Mouse (Mus musculus) ES-E14 (cell line): ENCODE results near the gene Podnl1. TPM values are rescaled to one million over a fixed set of nuclear protein-coding genes. Genes with fewer than 3 reads are reported as not detected.

Experiments used
- DNase-seq: peaks from one replicate; pipeline ENCODE4 v3.0.0-alpha.2; 2013; ENCODE audit warnings: low read depth, low spot score
- H3K27ac ChIP-seq: 2 replicates; pipeline ENCODE4 v1.5.1; 2012; ENCODE audit warnings: low read depth, mild to moderate bottlenecking, low read length, moderate library complexity, mixed read lengths; ENCODE audit not compliant: poor library complexity, insufficient read depth, severe bottlenecking
- H3K36me3 ChIP-seq: 2 replicates; pipeline ENCODE4 v1.6.1; 2012; ENCODE audit warnings: mild to moderate bottlenecking, low read length, moderate library complexity, mixed read lengths; ENCODE audit not compliant: control insufficient read depth, poor library complexity, insufficient read depth, severe bottlenecking
- H3K4me1 ChIP-seq, 2 experiments: fragments of 150-350 bp in 1 of 2; sonication (generic) in 1 of 2; 2 replicates each; pipeline ENCODE4 v1.6.1; 2012; ENCODE audit warnings: low read length in 2 of 2, mild to moderate bottlenecking in 1 of 2, mixed read lengths in 1 of 2; ENCODE audit not compliant: control insufficient read depth in 2 of 2, insufficient read depth in 2 of 2, poor library complexity in 1 of 2
- H3K4me3 ChIP-seq, 2 experiments: fragments of 150-350 bp in 1 of 2; sonication (generic) in 1 of 2; 2 replicates each; pipeline ENCODE4 v1.5.1; 2012; ENCODE audit warnings: low read length in 2 of 2, low read depth in 1 of 2, mild to moderate bottlenecking in 1 of 2, mixed read lengths in 1 of 2; ENCODE audit not compliant: insufficient read depth in 1 of 2, poor library complexity in 1 of 2, severe bottlenecking in 1 of 2
- H3K9ac ChIP-seq: 2 replicates; pipeline ENCODE4 v1.6.1; 2012; ENCODE audit warnings: low read depth, mild to moderate bottlenecking, low read length, mixed read lengths; ENCODE audit not compliant: poor library complexity, insufficient read depth, severe bottlenecking
- H3K9me3 ChIP-seq: fragments of 150-350 bp; sonication (generic); 2 replicates; pipeline ENCODE4 v1.6.1; 2012; ENCODE audit warnings: low read depth, mild to moderate bottlenecking, low read length; ENCODE audit not compliant: control insufficient read depth, insufficient read depth
- CHD2 ChIP-seq: IDR thresholded peaks from 2 replicates; pipeline ENCODE4 v1.6.1; 2014; ENCODE audit warnings: mild to moderate bottlenecking, low read depth, low read length, inconsistent platforms
- HCFC1 ChIP-seq: IDR thresholded peaks from 2 replicates; pipeline ENCODE4 v1.6.1; 2012; ENCODE audit warnings: low read length, inconsistent platforms, borderline replicate concordance; ENCODE audit not compliant: insufficient read depth
- MAFK ChIP-seq: IDR thresholded peaks from 2 replicates; pipeline ENCODE4 v1.6.1; 2014; ENCODE audit warnings: mild to moderate bottlenecking, low read depth, low read length, inconsistent platforms; ENCODE audit not compliant: insufficient read depth
- ZC3H11A ChIP-seq: IDR thresholded peaks from 2 replicates; pipeline ENCODE4 v1.6.1; 2012; ENCODE audit warnings: low read depth, mild to moderate bottlenecking, inconsistent platforms, low read length, borderline replicate concordance
- ZNF384 ChIP-seq: IDR thresholded peaks from 2 replicates; pipeline ENCODE4 v1.6.1; 2012; ENCODE audit warnings: low read depth, low read length, inconsistent platforms
- in situ Hi-C, 2 experiments: fragments of 600-800 bp; cut with MboI; formaldehyde crosslinking; loops; one replicate each; pipeline ENCODE4 v1.15.1; 2025; ENCODE audit warnings: low sequenced_read_pairs in 2 of 2, inconsistent platforms in 1 of 2; ENCODE audit not compliant: unreplicated experiment in 2 of 2
- total RNA-seq: library from RNA; depleted of rRNA; stranded (reverse); fragments of 300-350 nt; gene quantifications from 2 replicates; pipeline ENCODE4 v1.2.3, GENCODE M21; 2012

The Podnl1 gene
- total RNA-seq, 1 experiment: 1.5 TPM

DNA sequence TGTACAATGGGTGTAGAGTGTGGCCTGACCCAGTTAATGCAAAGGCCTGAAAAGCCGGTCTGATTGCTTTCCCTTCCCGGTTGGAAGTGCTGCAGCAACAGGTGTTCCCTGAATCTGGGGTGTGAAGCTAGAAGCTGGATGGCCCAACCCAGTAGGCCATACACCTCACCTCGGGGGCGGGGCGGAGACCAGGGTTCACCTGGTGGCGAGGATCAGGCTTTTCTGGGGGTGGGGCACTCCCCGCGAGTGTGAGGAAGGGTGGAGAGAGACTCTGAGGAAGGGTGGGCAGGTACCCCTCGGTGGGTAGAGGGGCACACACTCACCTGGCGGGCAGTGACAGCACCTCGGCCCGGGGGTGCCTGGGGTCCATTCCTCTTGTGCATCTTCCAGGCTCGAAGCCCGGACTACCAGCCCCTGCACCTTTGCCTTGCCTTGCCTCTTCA lies 21.6 kb downstream of the Podnl1 start:
- Histone ChIP-seq H3K4me1 (peaks cover 3 to 12% of the 10 kb centered on the region in 2 experiments; a peak in 2 of 4 replicates), H3K27ac (peak overlapping the region; percentile 19; the same call in 1 of the 2 replicates), H3K9me3 (no peaks in the 10 kb centered on the region), H3K9ac (peak overlapping the region; percentile 72), H3K36me3 (peaks cover 14% of the 10 kb centered on the region; the same call in 1 of the 2 replicates), H3K4me3 (peak overlapping the region; percentile 70 to 77)
- in situ Hi-C loops: no loop called here
- no peak for DNase-seq
- TF ChIP-seq ZNF384: no peak
- TF ChIP-seq ZC3H11A: no peak
- no peak for TF ChIP-seq MAFK
- TF ChIP-seq HCFC1: no peak
- TF ChIP-seq CHD2: no peak

DNA sequence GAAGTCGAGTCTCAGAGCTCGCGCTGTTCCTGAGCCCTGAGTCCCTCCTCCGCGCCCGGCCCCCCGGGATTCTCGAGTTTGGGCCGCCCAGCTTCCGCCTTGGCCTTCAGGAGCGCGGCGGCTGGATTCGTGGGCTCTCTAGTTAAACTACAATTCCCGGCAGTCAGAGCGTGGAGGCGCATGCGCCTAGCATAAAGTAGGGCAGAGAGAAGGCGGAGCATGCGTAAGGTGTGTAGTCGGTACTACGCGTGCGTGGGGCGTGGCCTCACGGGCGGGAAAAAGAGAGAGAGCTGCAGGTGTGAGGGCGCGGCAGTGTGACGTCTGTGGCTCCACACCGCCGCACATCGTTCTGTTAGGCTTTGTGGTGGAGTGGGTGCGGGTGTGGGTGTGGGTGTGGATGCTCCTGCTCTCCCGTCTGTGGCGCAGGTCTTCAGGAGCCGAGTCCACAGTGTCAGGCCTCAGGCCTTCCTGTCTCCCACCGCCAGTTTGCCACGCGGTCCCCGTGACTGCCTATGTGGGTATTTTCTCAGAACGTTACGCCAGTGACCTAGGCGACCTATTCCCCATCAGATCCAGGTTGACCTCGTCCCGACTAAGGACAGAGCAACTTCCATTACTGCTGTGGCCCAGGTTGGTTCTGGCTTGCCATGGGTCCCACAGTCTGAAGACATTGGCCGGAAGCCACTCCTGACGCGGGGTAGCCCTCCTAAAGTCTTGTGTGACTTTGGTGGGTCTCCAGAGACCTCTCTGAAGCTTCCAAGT lies 22.2 kb downstream of the Podnl1 start, which contains the start of the genes Cc2d1a and 4930432K21Rik:
Gene Cc2d1a, minus strand, starts transcription at position 168 of the 762 bp plus-strand sequence.
Gene 4930432K21Rik, plus strand, starts transcription at position 257 of the 762 bp plus-strand sequence.
- peak within 1 kb of the TSS; percentile 72 for H3K9ac ChIP-seq
- H3K27ac ChIP-seq: peak within 1 kb of the TSS; percentile 19
- DNase-seq: peak; percentile 97
- TF ChIP-seq MAFK (no peak), ZNF384 (no peak), HCFC1 (peak; percentile 98), ZC3H11A (0 out of 2 replicates have a peak, but pooled peaks have one; percentile 9), CHD2 (no peak)
- peak within 1 kb of the TSS; percentile 70 to 77 for H3K4me3 ChIP-seq
- H3K36me3 ChIP-seq: peaks cover 9% of the 10 kb centered on the region; the same call in 1 of the 2 replicates
- H3K4me1 ChIP-seq: peaks cover 3 to 12% of the 10 kb centered on the region in 2 experiments; a peak in 2 of 4 replicates
- in situ Hi-C loops: no loop called here
- no peaks in the 10 kb centered on the region for H3K9me3 ChIP-seq

DNA sequence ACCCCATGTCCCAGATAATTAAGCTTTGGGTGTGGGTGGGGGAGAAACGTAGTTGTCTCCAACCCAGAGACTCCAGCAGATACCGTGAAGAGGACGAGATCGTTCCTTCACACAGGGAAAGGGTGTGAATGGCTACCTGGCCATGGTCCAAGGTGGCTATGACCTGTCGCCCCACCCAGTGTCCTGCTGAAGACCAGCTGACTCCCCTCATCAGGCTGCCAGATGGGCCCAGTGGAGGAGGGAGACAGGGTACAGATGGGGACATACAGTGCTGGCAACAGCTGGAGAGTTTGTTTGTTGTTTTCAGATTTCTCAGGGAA lies 22.7 kb downstream of the Podnl1 start:
- Histone ChIP-seq H3K9ac (peak overlapping the region; percentile 31; the same call in 1 of the 2 replicates), H3K27ac (no peak overlapping the region; the same call in 1 of the 2 replicates), H3K4me1 (peaks cover 3 to 12% of the 10 kb centered on the region in 2 experiments; a peak in 2 of 4 replicates), H3K9me3 (no peaks in the 10 kb centered on the region), H3K4me3 (peak overlapping the region; percentile 5 to 44; a peak in 3 of 4 replicates), H3K36me3 (peaks cover 5% of the 10 kb centered on the region; the same call in 1 of the 2 replicates)
- in situ Hi-C loops: no loop called here
- no peak for DNase-seq
- no peak for TF ChIP-seq CHD2
- TF ChIP-seq ZC3H11A: no peak
- no peak for TF ChIP-seq HCFC1
- no peak for TF ChIP-seq ZNF384
- no peak for TF ChIP-seq MAFK

DNA sequence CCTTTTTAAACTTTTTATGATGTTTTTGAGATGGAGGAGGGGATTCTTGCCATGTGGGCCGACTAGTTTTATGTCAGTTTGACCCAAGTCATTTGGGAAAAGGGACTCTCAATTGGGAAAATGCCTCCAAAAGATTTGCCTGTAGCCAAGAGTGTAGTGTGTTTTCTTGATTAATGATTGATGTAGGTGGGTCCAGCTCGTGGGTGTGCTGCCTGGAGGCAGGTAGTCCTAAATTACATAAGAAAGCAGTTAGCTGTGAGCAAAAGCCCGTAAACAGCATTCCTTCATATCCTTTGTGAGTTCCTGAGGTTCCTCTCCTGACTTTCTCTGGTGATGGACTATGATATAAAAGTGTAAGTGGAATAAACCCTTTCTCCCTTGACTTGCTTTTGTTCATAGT lies 23.4 kb downstream of the Podnl1 start:
- peaks cover 3 to 12% of the 10 kb centered on the region in 2 experiments; a peak in 2 of 4 replicates for H3K4me1 ChIP-seq
- DNase-seq: peak; percentile 29
- H3K9ac ChIP-seq: no peak overlapping the region
- H3K36me3 ChIP-seq: no peaks in the 10 kb centered on the region; the same call in 1 of the 2 replicates
- no peak overlapping the region for H3K27ac ChIP-seq
- no peak overlapping the region for H3K4me3 ChIP-seq
- H3K9me3 ChIP-seq: no peaks in the 10 kb centered on the region
- in situ Hi-C loops: no loop called here
- no peak for TF ChIP-seq ZC3H11A
- no peak for TF ChIP-seq CHD2
